ENCODE assay signal across 19 mouse cellular contexts in genomic region chr5:104333643-104334042, GRCm38 (mm10). TPM values are rescaled to one million over a fixed set of nuclear protein-coding genes. Genes with fewer than 3 reads are reported as not detected.
DNase-seq lines count a peak whose midpoint lies in the region; ATAC-seq and TF ChIP-seq lines count a peak whose summit lies in the region.
"Had no signal": no experiment of that assay in that cellular context is flagged by ENCODE, and none has a peak within 500 bp of the region (broad histone marks: within the 10 kb centered on the region; RNA-seq: fewer than 3 reads in every experiment).

No protein-coding gene starts in this region.

- H3K9me3 ChIP-seq in hindbrain, postnatal 0 days (ENCODE audit: low read length), result no peaks in the 10 kb centered on the region
- no peaks in the 10 kb centered on the region for H3K9me3 ChIP-seq in hindbrain, embryonic 14.5 days (ENCODE audit: control insufficient read depth, low read length)
- no peaks in the 10 kb centered on the region for H3K9me3 ChIP-seq in lung, embryonic 16.5 days (ENCODE audit: control insufficient read depth, low read length)
- no peaks in the 10 kb centered on the region for H3K9me3 ChIP-seq in forebrain, embryonic 15.5 days
- no peaks in the 10 kb centered on the region for H3K9me3 ChIP-seq in midbrain, embryonic 14.5 days (ENCODE audit: control insufficient read depth, low read length)
- H3K9me3 ChIP-seq: hindbrain, embryonic 15.5 days had no signal

- H3K27ac ChIP-seq in hindbrain, postnatal 0 days, result no peak overlapping the region
- H3K27ac ChIP-seq in hindbrain, embryonic 14.5 days, result no peak overlapping the region
- no peak overlapping the region for H3K27ac ChIP-seq in lung, embryonic 16.5 days (ENCODE audit: low read length)
- no peak overlapping the region for H3K27ac ChIP-seq in forebrain, embryonic 15.5 days (replicated peaks)
- H3K27ac ChIP-seq in midbrain, embryonic 14.5 days (replicated peaks; ENCODE audit: low read depth, low read length), result no peak overlapping the region
- H3K27ac ChIP-seq: hindbrain, embryonic 15.5 days; layer of hippocampus, adult 2 months; liver, embryonic 14.5 days; stomach, postnatal 0 days had no signal

- H3K36me3 ChIP-seq in hindbrain, postnatal 0 days (ENCODE audit: insufficient read depth, low read length), result no peaks in the 10 kb centered on the region
- H3K36me3 ChIP-seq in hindbrain, embryonic 14.5 days (replicated peaks; ENCODE audit: control insufficient read depth, insufficient read depth), result no peaks in the 10 kb centered on the region
- H3K36me3 ChIP-seq in lung, embryonic 16.5 days (ENCODE audit: control insufficient read depth, insufficient read depth, low read length), result no peaks in the 10 kb centered on the region
- H3K36me3 ChIP-seq in forebrain, embryonic 15.5 days, result no peaks in the 10 kb centered on the region
- no peaks in the 10 kb centered on the region for H3K36me3 ChIP-seq in midbrain, embryonic 14.5 days (ENCODE audit: control insufficient read depth, insufficient read depth, low read length)
- H3K36me3 ChIP-seq: hindbrain, embryonic 15.5 days had no signal

- peak; percentile 21; the same call in 1 of the 2 replicates for ATAC-seq in hindbrain, postnatal 0 days
- ATAC-seq in hindbrain, embryonic 14.5 days (ENCODE audit: low FRiP score), result no peak
- ATAC-seq in lung, embryonic 16.5 days (ENCODE audit: low read depth), result 0 out of 2 replicates have a peak, but pooled peaks have one; percentile 12
- peak; percentile 26; the same call in 1 of the 2 replicates for ATAC-seq in forebrain, embryonic 15.5 days (replicated peaks)
- peak; percentile 24; the same call in 1 of the 2 replicates for ATAC-seq in midbrain, embryonic 14.5 days (ENCODE audit: low FRiP score, low TSS enrichment)

- no peak overlapping the region for H3K4me3 ChIP-seq in hindbrain, postnatal 0 days (ENCODE audit: low read length)
- no peak overlapping the region for H3K4me3 ChIP-seq in hindbrain, embryonic 14.5 days (replicated peaks; ENCODE audit: low read length)
- H3K4me3 ChIP-seq in lung, embryonic 16.5 days (ENCODE audit: low read length), result no peak overlapping the region
- no peak overlapping the region for H3K4me3 ChIP-seq in forebrain, embryonic 15.5 days
- no peak overlapping the region for H3K4me3 ChIP-seq in midbrain, embryonic 14.5 days (replicated peaks; ENCODE audit: low read depth, low read length)
- H3K4me3 ChIP-seq: hindbrain, embryonic 15.5 days; layer of hippocampus, adult 2 months had no signal

- no peaks in the 10 kb centered on the region for H3K4me1 ChIP-seq in hindbrain, postnatal 0 days (ENCODE audit: insufficient read depth, low read length)
- no peaks in the 10 kb centered on the region for H3K4me1 ChIP-seq in hindbrain, embryonic 14.5 days (replicated peaks; ENCODE audit: control insufficient read depth, insufficient read depth, low read length)
- H3K4me1 ChIP-seq in lung, embryonic 16.5 days (replicated peaks; ENCODE audit: control insufficient read depth, insufficient read depth, low read length), result peaks cover 6% of the 10 kb centered on the region
- no peaks in the 10 kb centered on the region for H3K4me1 ChIP-seq in forebrain, embryonic 15.5 days
- no peaks in the 10 kb centered on the region for H3K4me1 ChIP-seq in midbrain, embryonic 14.5 days (ENCODE audit: control insufficient read depth, insufficient read depth, low read length)
- H3K4me1 ChIP-seq: hindbrain, embryonic 15.5 days had no signal

- 77% methylated on average over 6 of the region's 6 CpGs for WGBS in hindbrain, postnatal 0 days
- 80% methylated on average over 6 of the region's 6 CpGs for WGBS in hindbrain, embryonic 14.5 days
- 70% methylated on average over 6 of the region's 6 CpGs for WGBS in lung, embryonic 16.5 days
- 81% methylated on average over 6 of the region's 6 CpGs for WGBS in forebrain, embryonic 15.5 days
- WGBS in midbrain, embryonic 14.5 days, result 82% methylated on average over 6 of the region's 6 CpGs

- DNase-seq in hindbrain, postnatal 0 days (ENCODE audit: low spot score), result no peak
- no peak for DNase-seq in hindbrain, embryonic 14.5 days (ENCODE audit: low spot score)
- no peak for DNase-seq in lung, postnatal 36 days
- no peak for DNase-seq in midbrain, embryonic 14.5 days
- no peak for DNase-seq in thymus, postnatal 4 days

- H3K9ac ChIP-seq in hindbrain, postnatal 0 days (replicated peaks; ENCODE audit: low read length), result no peak overlapping the region
- H3K9ac ChIP-seq in hindbrain, embryonic 14.5 days, result no peak overlapping the region
- no peak overlapping the region for H3K9ac ChIP-seq in lung, embryonic 16.5 days (ENCODE audit: low read length)
- H3K9ac ChIP-seq in forebrain, embryonic 15.5 days (replicated peaks), result no peak overlapping the region
- H3K9ac ChIP-seq in midbrain, embryonic 14.5 days (replicated peaks; ENCODE audit: low read length), result no peak overlapping the region
- H3K9ac ChIP-seq: hindbrain, embryonic 15.5 days; liver, embryonic 14.5 days had no signal

- no peak for TF ChIP-seq CTCF in hindbrain, postnatal 0 days (IDR thresholded peaks at IDR 0.05; ENCODE audit: low read depth)

- H3K27me3 ChIP-seq in hindbrain, postnatal 0 days (ENCODE audit: insufficient read depth, low read length), result no peaks in the 10 kb centered on the region
- H3K27me3 ChIP-seq in hindbrain, embryonic 14.5 days (ENCODE audit: control insufficient read depth, insufficient read depth, low read length), result no peaks in the 10 kb centered on the region
- H3K27me3 ChIP-seq in lung, embryonic 16.5 days (ENCODE audit: control insufficient read depth, insufficient read depth, low read depth, low read length), result no peaks in the 10 kb centered on the region
- H3K27me3 ChIP-seq in forebrain, embryonic 15.5 days, result no peaks in the 10 kb centered on the region
- H3K27me3 ChIP-seq in midbrain, embryonic 14.5 days (ENCODE audit: control insufficient read depth, insufficient read depth, low read length), result no peaks in the 10 kb centered on the region
- H3K27me3 ChIP-seq: hindbrain, embryonic 15.5 days had no signal

- no peak overlapping the region for H3K4me2 ChIP-seq in hindbrain, postnatal 0 days (ENCODE audit: low read depth, low read length)
- no peak overlapping the region for H3K4me2 ChIP-seq in hindbrain, embryonic 14.5 days (replicated peaks)
- no peak overlapping the region for H3K4me2 ChIP-seq in lung, embryonic 16.5 days (ENCODE audit: low read depth, low read length)
- H3K4me2 ChIP-seq in forebrain, embryonic 15.5 days (replicated peaks), result no peak overlapping the region
- H3K4me2 ChIP-seq in midbrain, embryonic 14.5 days (ENCODE audit: low read length), result no peak overlapping the region
- H3K4me2 ChIP-seq: hindbrain, embryonic 15.5 days had no signal

RNA-seq across cellular contexts. Expression of gene Mepe, which starts 8.5 kb away (rescaled TPM):
- not detected in 2 replicates for total RNA-seq in hindbrain, postnatal 0 days (2014; rRNA removed)
- not detected in 2 replicates for polyA plus RNA-seq in hindbrain, postnatal 0 days (2015; fragmentation: Nextera tagmentation; extraction: Ambion mirVana)
- polyA plus RNA-seq in hindbrain, embryonic 14.5 days (2014; fragmentation: Nextera tagmentation; extraction: Ambion mirVana), result not detected in 2 replicates
- not detected in 2 replicates for polyA plus RNA-seq in lung, embryonic 16.5 days (2015; fragmentation: Nextera tagmentation; extraction: Ambion mirVana)
- not detected in 2 replicates for polyA plus RNA-seq in forebrain, embryonic 15.5 days (2015; fragmentation: Nextera tagmentation; extraction: Ambion mirVana)
- not detected in 2 replicates for polyA plus RNA-seq in midbrain, embryonic 14.5 days (2014; fragmentation: Nextera tagmentation; extraction: Ambion mirVana)
- total RNA-seq: gastrocnemius, postnatal 14 days; heart, adult 8-10 months; layer of hippocampus, adult 2 months; left cerebral cortex, adult 18-20 months; MEL had no signal
- polyA plus RNA-seq: frontal cortex, adult 2 months; heart, postnatal 0 days; hindbrain, embryonic 15.5 days; limb, embryonic 11.5 days; liver, embryonic 14.5 days; neural tube, embryonic 14.5 days; stomach, postnatal 0 days had no signal

RNA-seq across cellular contexts. Expression of gene Ibsp, which starts 34.7 kb away (rescaled TPM):
- 0.37 TPM in 1 of 2 replicates, not detected in the other for total RNA-seq in hindbrain, postnatal 0 days (2014; rRNA removed)
- 0.20 TPM in 1 of 2 replicates, not detected in the other for polyA plus RNA-seq in hindbrain, postnatal 0 days (2015; fragmentation: Nextera tagmentation; extraction: Ambion mirVana)
- polyA plus RNA-seq in hindbrain, embryonic 14.5 days (2014; fragmentation: Nextera tagmentation; extraction: Ambion mirVana), result not detected in 2 replicates
- polyA plus RNA-seq in lung, embryonic 16.5 days (2015; fragmentation: Nextera tagmentation; extraction: Ambion mirVana), result 11.6 and 57.6 TPM in 2 replicates
- polyA plus RNA-seq in forebrain, embryonic 15.5 days (2015; fragmentation: Nextera tagmentation; extraction: Ambion mirVana), result 0.63 and 2.1 TPM in 2 replicates
- not detected in 2 replicates for polyA plus RNA-seq in midbrain, embryonic 14.5 days (2014; fragmentation: Nextera tagmentation; extraction: Ambion mirVana)
- total RNA-seq: gastrocnemius, postnatal 14 days; heart, adult 8-10 months; MEL had no signal
- polyA plus RNA-seq: heart, postnatal 0 days; limb, embryonic 11.5 days had no signal
